Mouse (Mus musculus): ENCODE data around the gene Abr. TPM values are rescaled to one million over a fixed set of nuclear protein-coding genes. Genes with fewer than 3 reads are reported as not detected.

Abr gene
- polyA plus RNA-seq, 1 experiment from 2014 or later, result 42.7 TPM

DNA sequence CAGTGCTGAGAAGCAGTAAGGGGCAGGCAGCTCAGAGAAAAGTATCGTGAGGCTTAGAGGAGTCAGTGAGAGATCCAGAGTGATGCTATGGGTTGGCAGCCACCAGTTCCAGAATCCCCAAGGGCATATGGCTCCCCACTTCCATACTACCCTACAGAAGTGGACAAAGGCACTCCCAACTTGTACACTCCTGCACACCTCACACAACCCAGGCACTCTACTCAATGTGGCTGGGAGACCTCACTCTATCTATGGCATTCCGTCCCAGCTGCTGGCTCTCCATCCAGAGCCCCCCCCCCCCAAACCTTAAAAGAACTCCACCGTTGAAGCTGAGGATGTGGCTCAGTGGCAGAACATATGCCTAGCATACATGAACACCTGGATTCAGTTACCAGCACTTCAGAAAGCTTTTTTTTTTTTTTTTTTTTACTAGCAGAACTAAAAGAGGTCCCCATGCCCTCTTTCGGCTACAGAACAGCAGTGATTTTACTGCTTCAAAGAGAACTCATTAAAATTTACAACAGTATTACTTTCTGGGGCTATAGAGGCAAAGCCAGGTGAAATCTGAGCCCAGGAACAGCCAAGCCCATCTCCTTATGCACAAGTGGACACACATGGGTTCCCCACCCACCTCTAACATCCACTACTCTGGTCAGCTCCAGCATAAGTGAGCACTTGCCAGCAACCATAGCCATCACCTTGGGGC is 96.3 kb downstream of the Abr start:
- ATAC-seq (ENCODE audit: insufficient number of reproducible peaks, insufficient read depth, low FRiP score, low read depth), result no peak

DNA sequence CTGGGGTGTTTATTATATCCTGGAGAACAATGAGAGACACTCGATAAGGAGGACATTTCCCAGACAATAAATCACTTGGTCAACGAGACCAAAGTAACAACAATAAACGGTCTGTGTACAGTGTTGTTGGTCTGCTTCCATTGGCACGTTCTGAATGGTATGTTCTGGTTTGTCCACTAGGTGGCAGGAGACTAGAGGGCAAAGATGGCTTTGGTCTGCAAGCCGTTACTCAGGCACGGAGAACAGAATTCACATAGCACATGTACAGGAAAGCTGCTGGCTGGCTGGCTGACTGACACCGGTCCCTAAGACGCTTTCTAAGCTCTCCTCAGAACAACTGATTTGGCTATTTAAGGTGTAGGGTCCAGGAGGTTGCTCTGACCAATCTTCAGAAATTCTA is 97.2 kb downstream of the Abr start:
- H3K4me1 ChIP-seq (ENCODE audit: control insufficient read depth, insufficient read depth, low read length), result peaks cover 8% of the 10 kb centered on the region; the same call in 1 of the 2 replicates
- ATAC-seq (ENCODE audit: insufficient number of reproducible peaks, insufficient read depth, low FRiP score, low read depth), result no peak
- no peak overlapping the region for H3K4me2 ChIP-seq (replicated peaks; ENCODE audit: low read depth, low read length)
- no peaks in the 10 kb centered on the region for H3K36me3 ChIP-seq (ENCODE audit: control insufficient read depth, insufficient read depth, low read length)
- no peak overlapping the region for H3K4me3 ChIP-seq (ENCODE audit: low read depth, low read length)
- H3K9ac ChIP-seq (replicated peaks; ENCODE audit: low read depth, low read length), result no peak overlapping the region
- WGBS, result 9% methylated on average over 8 of the region's 8 CpGs
- no peaks in the 10 kb centered on the region for H3K27me3 ChIP-seq (ENCODE audit: control insufficient read depth, insufficient read depth, low read length)
- no peak overlapping the region for H3K27ac ChIP-seq (ENCODE audit: low read length)
- H3K9me3 ChIP-seq (ENCODE audit: control insufficient read depth, low read depth, low read length), result no peaks in the 10 kb centered on the region

More for the DNA sequence above, 96.3 kb downstream of the Abr start:
- no peak overlapping the region for H3K4me2 ChIP-seq (replicated peaks; ENCODE audit: low read depth, low read length)
- 87% methylated on average over 4 of the region's 4 CpGs for WGBS
- H3K27me3 ChIP-seq (ENCODE audit: control insufficient read depth, insufficient read depth, low read length), result no peaks in the 10 kb centered on the region
- H3K9me3 ChIP-seq (ENCODE audit: control insufficient read depth, low read depth, low read length), result no peaks in the 10 kb centered on the region
- no peaks in the 10 kb centered on the region for H3K36me3 ChIP-seq (ENCODE audit: control insufficient read depth, insufficient read depth, low read length)
- no peak overlapping the region for H3K27ac ChIP-seq (ENCODE audit: low read length)
- peaks cover 8% of the 10 kb centered on the region; the same call in 1 of the 2 replicates for H3K4me1 ChIP-seq (ENCODE audit: control insufficient read depth, insufficient read depth, low read length)
- no peak overlapping the region for H3K9ac ChIP-seq (replicated peaks; ENCODE audit: low read depth, low read length)
- H3K4me3 ChIP-seq (ENCODE audit: low read depth, low read length), result no peak overlapping the region

DNA sequence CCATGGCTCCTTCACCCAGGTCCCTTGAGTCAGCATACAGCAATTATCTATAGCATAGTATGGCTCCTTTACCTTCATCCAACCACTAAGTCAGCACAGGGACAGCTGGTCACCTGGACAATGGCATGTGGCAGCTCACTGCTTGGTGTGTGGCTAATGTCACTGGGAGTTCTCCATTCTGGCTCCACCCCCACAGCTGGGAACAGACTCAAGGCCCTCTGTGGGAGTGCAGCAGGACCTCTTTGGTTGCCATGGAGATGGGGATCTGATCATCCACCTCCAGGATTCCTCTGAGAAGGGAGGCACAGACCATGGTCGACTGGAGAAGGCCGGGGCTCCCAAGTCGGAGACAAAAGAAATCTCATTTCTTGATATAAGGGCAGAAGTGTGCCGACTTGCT is 98.8 kb downstream of the Abr start:
- Histone ChIP-seq H3K4me2 (replicated peaks; ENCODE audit: low read depth, low read length) (no peak overlapping the region), H3K4me3 (ENCODE audit: low read depth, low read length) (no peak overlapping the region), H3K9me3 (ENCODE audit: control insufficient read depth, low read depth, low read length) (no peaks in the 10 kb centered on the region), H3K9ac (replicated peaks; ENCODE audit: low read depth, low read length) (no peak overlapping the region), H3K27ac (ENCODE audit: low read length) (no peak overlapping the region), H3K27me3 (ENCODE audit: control insufficient read depth, insufficient read depth, low read length) (no peaks in the 10 kb centered on the region), H3K36me3 (ENCODE audit: control insufficient read depth, insufficient read depth, low read length) (no peaks in the 10 kb centered on the region), H3K4me1 (ENCODE audit: control insufficient read depth, insufficient read depth, low read length) (peaks cover 4% of the 10 kb centered on the region; the same call in 1 of the 2 replicates)
- 31% methylated on average over 4 of the region's 4 CpGs for WGBS
- ATAC-seq (ENCODE audit: insufficient number of reproducible peaks, insufficient read depth, low FRiP score, low read depth), result no peak

DNA sequence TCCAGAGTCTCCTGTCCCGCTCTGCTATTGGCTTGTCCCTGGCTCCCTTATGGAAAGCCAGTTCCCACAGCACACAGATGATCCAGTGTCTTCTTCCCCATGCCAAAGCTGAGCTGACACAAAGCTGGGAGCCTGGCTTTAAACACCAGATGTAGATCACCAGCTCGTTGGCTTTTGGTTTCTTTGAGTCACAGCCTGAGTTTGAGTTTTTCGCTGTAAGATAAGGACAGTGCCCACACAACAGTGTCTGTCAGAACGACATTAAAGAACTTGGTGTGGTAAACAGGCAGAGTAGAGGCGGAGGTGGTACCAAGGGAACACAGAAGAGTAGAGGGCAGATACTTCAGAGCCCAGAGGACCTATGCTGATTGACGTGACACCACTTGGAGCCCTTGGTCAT is 101.2 kb downstream of the Abr start:
- Histone ChIP-seq H3K27ac (ENCODE audit: low read length) (no peak overlapping the region), H3K9ac (replicated peaks; ENCODE audit: low read depth, low read length) (no peak overlapping the region), H3K4me3 (ENCODE audit: low read depth, low read length) (no peak overlapping the region), H3K4me2 (replicated peaks; ENCODE audit: low read depth, low read length) (no peak overlapping the region), H3K27me3 (ENCODE audit: control insufficient read depth, insufficient read depth, low read length) (no peaks in the 10 kb centered on the region), H3K36me3 (ENCODE audit: control insufficient read depth, insufficient read depth, low read length) (no peaks in the 10 kb centered on the region), H3K4me1 (ENCODE audit: control insufficient read depth, insufficient read depth, low read length) (peaks cover 4% of the 10 kb centered on the region; the same call in 1 of the 2 replicates), H3K9me3 (ENCODE audit: control insufficient read depth, low read depth, low read length) (no peaks in the 10 kb centered on the region)
- ATAC-seq (ENCODE audit: insufficient number of reproducible peaks, insufficient read depth, low FRiP score, low read depth), result no peak
- 90% methylated on average over 6 of the region's 6 CpGs for WGBS

DNA sequence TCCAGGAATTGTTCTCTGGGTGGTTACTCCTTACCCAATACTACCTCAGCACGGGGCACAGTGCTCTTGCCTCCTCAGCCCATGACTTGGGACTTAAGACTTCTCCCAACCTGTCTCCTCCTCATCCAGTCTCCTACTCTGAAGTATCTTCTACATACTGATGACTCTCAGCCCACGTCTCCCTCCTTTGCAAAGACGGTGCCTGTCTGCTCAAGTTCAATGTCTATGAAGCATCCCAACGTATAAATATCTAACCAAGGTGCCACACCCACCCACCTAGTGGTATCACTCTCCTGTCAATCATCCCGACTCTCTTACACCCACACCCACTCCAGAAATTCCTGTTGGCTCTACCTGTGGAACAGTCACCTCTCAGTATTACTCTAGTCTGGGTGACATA is 103.5 kb downstream of the Abr start:
- Histone ChIP-seq H3K4me1 (ENCODE audit: control insufficient read depth, insufficient read depth, low read length) (peaks cover 4% of the 10 kb centered on the region; the same call in 1 of the 2 replicates), H3K4me2 (replicated peaks; ENCODE audit: low read depth, low read length) (no peak overlapping the region), H3K36me3 (ENCODE audit: control insufficient read depth, insufficient read depth, low read length) (no peaks in the 10 kb centered on the region), H3K9ac (replicated peaks; ENCODE audit: low read depth, low read length) (no peak overlapping the region), H3K27ac (ENCODE audit: low read length) (no peak overlapping the region), H3K9me3 (ENCODE audit: control insufficient read depth, low read depth, low read length) (no peaks in the 10 kb centered on the region), H3K4me3 (ENCODE audit: low read depth, low read length) (no peak overlapping the region), H3K27me3 (ENCODE audit: control insufficient read depth, insufficient read depth, low read length) (no peaks in the 10 kb centered on the region)
- 82% methylated on average over 5 of the region's 5 CpGs for WGBS
- ATAC-seq (ENCODE audit: insufficient number of reproducible peaks, insufficient read depth, low FRiP score, low read depth), result no peak

DNA sequence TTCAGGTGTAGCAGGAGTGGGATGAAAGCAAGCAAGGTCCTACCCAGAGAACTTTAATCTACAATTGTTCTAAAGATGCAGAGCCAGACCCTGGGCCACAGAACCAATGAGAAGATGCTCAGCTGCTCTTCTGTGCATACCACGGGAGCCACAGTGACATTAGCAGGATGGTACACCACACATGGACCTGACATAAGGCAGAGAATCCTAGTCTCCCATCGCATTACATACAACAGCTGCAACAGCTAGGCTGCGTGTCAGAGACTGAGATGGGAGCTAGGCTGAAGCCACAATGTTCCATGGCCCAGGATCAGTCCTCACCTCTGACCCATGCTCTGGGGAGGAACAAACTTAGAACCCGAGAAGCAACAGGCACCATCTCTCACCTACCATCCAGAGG is 104.0 kb downstream of the Abr start:
- no peak for ATAC-seq (ENCODE audit: insufficient number of reproducible peaks, insufficient read depth, low FRiP score, low read depth)
- WGBS, result 85% methylated on average over 4 of the region's 4 CpGs

DNA sequence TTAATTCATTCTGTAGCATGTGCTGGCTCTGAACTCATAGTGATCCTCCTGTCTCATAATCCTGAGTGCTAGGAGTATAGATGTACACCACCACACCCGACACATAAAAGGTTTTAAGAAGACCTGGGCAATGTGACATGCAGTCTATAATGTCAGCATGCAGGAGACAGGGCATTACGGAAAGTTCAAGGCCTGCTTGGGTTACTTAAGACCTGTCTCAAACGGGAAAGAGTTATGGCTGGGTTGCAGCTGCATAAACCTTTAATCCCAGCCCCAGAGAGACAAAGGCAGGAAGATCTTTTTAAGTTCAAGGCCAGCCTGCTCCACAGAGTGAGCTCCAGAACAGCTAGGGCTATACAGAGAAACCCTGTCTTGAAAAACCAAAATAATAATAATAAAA is 105.2 kb downstream of the Abr start:
- no peak overlapping the region for H3K9ac ChIP-seq (replicated peaks; ENCODE audit: low read depth, low read length)
- H3K4me2 ChIP-seq (replicated peaks; ENCODE audit: low read depth, low read length), result no peak overlapping the region
- no peak overlapping the region for H3K27ac ChIP-seq (ENCODE audit: low read length)
- H3K4me3 ChIP-seq (ENCODE audit: low read depth, low read length), result no peak overlapping the region
- H3K36me3 ChIP-seq (ENCODE audit: control insufficient read depth, insufficient read depth, low read length), result no peaks in the 10 kb centered on the region
- no peak for ATAC-seq (ENCODE audit: insufficient number of reproducible peaks, insufficient read depth, low FRiP score, low read depth)
- no peaks in the 10 kb centered on the region for H3K27me3 ChIP-seq (ENCODE audit: control insufficient read depth, insufficient read depth, low read length)
- H3K4me1 ChIP-seq (ENCODE audit: control insufficient read depth, insufficient read depth, low read length), result no peaks in the 10 kb centered on the region
- no peaks in the 10 kb centered on the region for H3K9me3 ChIP-seq (ENCODE audit: control insufficient read depth, low read depth, low read length)
- 59% methylated on average over 3 of the region's 3 CpGs for WGBS

More for the DNA sequence above, 104.0 kb downstream of the Abr start:
- Histone ChIP-seq H3K4me2 (replicated peaks; ENCODE audit: low read depth, low read length) (no peak overlapping the region), H3K9ac (replicated peaks; ENCODE audit: low read depth, low read length) (no peak overlapping the region), H3K4me3 (ENCODE audit: low read depth, low read length) (no peak overlapping the region), H3K9me3 (ENCODE audit: control insufficient read depth, low read depth, low read length) (no peaks in the 10 kb centered on the region), H3K36me3 (ENCODE audit: control insufficient read depth, insufficient read depth, low read length) (no peaks in the 10 kb centered on the region), H3K27ac (ENCODE audit: low read length) (no peak overlapping the region), H3K27me3 (ENCODE audit: control insufficient read depth, insufficient read depth, low read length) (no peaks in the 10 kb centered on the region), H3K4me1 (ENCODE audit: control insufficient read depth, insufficient read depth, low read length) (peaks cover 2% of the 10 kb centered on the region; the same call in 1 of the 2 replicates)

DNA sequence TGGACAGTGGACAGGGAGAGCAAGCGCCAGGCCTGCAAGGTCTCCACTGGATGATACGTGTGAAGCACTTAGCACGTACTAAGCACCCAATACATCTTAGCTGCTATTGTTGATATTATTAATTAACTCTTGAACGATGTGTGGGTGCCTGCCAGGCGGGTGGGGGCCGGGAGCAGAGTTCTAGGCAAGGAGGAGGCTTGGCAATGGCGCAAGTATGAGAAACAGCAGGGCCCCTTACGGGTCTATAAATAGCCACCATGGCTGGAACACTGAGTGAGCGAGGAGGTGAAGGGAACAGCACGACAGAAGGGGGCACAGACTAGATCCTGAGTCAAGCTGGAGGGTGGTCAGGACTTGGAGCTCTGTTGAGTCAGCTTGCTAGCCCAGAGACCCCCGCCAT is 107.0 kb downstream of the Abr start:
- Histone ChIP-seq H3K9ac (replicated peaks; ENCODE audit: low read depth, low read length) (no peak overlapping the region), H3K27me3 (ENCODE audit: control insufficient read depth, insufficient read depth, low read length) (no peaks in the 10 kb centered on the region), H3K36me3 (ENCODE audit: control insufficient read depth, insufficient read depth, low read length) (no peaks in the 10 kb centered on the region), H3K4me3 (ENCODE audit: low read depth, low read length) (no peak overlapping the region), H3K4me1 (ENCODE audit: control insufficient read depth, insufficient read depth, low read length) (0 out of 2 replicates have a peak, but pooled peaks cover 3% of the 10 kb centered on the region), H3K27ac (ENCODE audit: low read length) (no peak overlapping the region), H3K4me2 (replicated peaks; ENCODE audit: low read depth, low read length) (no peak overlapping the region), H3K9me3 (ENCODE audit: control insufficient read depth, low read depth, low read length) (no peaks in the 10 kb centered on the region)
- ATAC-seq (ENCODE audit: insufficient number of reproducible peaks, insufficient read depth, low FRiP score, low read depth), result no peak; the same call in 1 of the 2 replicates
- 62% methylated on average over 11 of the region's 11 CpGs for WGBS

DNA sequence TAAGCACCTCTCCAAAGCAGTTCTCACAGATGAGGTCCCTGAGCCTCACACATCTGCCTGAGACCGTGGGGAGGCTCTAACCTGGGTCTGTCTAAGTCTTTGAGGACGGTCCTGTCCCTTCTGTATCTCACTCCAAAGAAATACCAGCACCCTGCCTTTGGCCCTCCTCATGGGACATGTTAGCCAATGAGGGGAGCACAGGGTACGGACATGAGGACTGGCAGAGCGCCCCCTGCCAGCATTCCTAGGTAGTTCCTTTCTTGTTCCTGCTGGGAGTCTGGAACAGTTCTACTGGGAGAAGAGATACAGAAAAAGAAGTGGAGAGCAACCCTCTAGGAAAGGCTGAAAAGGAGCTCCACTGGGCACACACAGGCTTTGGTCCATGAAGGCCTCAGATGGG is 111.1 kb downstream of the Abr start:
- no peaks in the 10 kb centered on the region; the same call in 1 of the 2 replicates for H3K36me3 ChIP-seq (ENCODE audit: control insufficient read depth, insufficient read depth, low read length)
- H3K9me3 ChIP-seq (ENCODE audit: control insufficient read depth, low read depth, low read length), result no peaks in the 10 kb centered on the region
- no peak overlapping the region for H3K4me3 ChIP-seq (ENCODE audit: low read depth, low read length)
- peaks cover 3% of the 10 kb centered on the region; the same call in 1 of the 2 replicates for H3K4me1 ChIP-seq (ENCODE audit: control insufficient read depth, insufficient read depth, low read length)
- no peak overlapping the region for H3K27ac ChIP-seq (ENCODE audit: low read length)
- no peak overlapping the region for H3K4me2 ChIP-seq (replicated peaks; ENCODE audit: low read depth, low read length)
- 56% methylated on average over 4 of the region's 4 CpGs for WGBS
- no peaks in the 10 kb centered on the region for H3K27me3 ChIP-seq (ENCODE audit: control insufficient read depth, insufficient read depth, low read length)
- no peak for ATAC-seq (ENCODE audit: insufficient number of reproducible peaks, insufficient read depth, low FRiP score, low read depth)
- H3K9ac ChIP-seq (replicated peaks; ENCODE audit: low read depth, low read length), result no peak overlapping the region

Data from stomach, embryonic 14.5 days (tissue).